8 mouse cellular contexts compared by ENCODE assay signal in genomic region chr2:74691022-74691951, GRCm38 (mm10). TPM values are rescaled to one million over a fixed set of nuclear protein-coding genes. Genes with fewer than 3 reads are reported as not detected.
A peak's percentile ranks its signal among the peaks of the same experiment; 100 is the strongest.
DNase-seq lines count a peak whose midpoint lies in the region; ATAC-seq lines count a peak whose summit lies in the region.

Gene Hoxd10, plus strand, starts transcription at chr2:74691924.

- H3K36me3 ChIP-seq in heart, embryonic 16.5 days (ENCODE audit: control insufficient read depth, insufficient read depth): no peaks in the 10 kb centered on the region
- peaks cover 34% of the 10 kb centered on the region for H3K36me3 ChIP-seq in limb, embryonic 10.5 days

- no peak within 1 kb of the TSS for H3K9ac ChIP-seq in heart, embryonic 16.5 days (ENCODE audit: low read length)

- peaks cover 90% of the 10 kb centered on the region for H3K27me3 ChIP-seq in heart, embryonic 16.5 days (ENCODE audit: control insufficient read depth, insufficient read depth, low read length)
- H3K27me3 ChIP-seq in limb, embryonic 10.5 days (ENCODE audit: low read depth, poor library complexity, severe bottlenecking): peaks cover 66% of the 10 kb centered on the region

- WGBS in heart, embryonic 16.5 days: 1% methylated on average over 56 of the region's 56 CpGs
- WGBS in limb, embryonic 10.5 days: 1% methylated on average over 56 of the region's 56 CpGs

- H3K4me1 ChIP-seq in heart, embryonic 16.5 days (ENCODE audit: control insufficient read depth, insufficient read depth, low read length): no peaks in the 10 kb centered on the region
- peaks cover 59% of the 10 kb centered on the region for H3K4me1 ChIP-seq in limb, embryonic 10.5 days

- DNase-seq in adrenal gland, adult 2 months: peak; percentile 84
- DNase-seq in adrenal gland, adult 18-20 months (ENCODE audit: low spot score in 2 of 2): no peak
- DNase-seq in embryo, embryonic 10.5 days (ENCODE audit: low spot score): peak; percentile 90
- DNase-seq in limb, embryonic 10.5 days (ENCODE audit: low spot score): peak; percentile 90
- peak; percentile 79 for DNase-seq in skeletal muscle tissue, adult 2 months (ENCODE audit: low read depth, low spot score)
- no peak for DNase-seq in cerebellum, adult 9-10 months
- no peak for DNase-seq in spleen, adult 12 weeks (ENCODE audit: low spot score)

- no peaks in the 10 kb centered on the region; the same call in 1 of the 2 replicates for H3K9me3 ChIP-seq in heart, embryonic 16.5 days (replicated peaks; ENCODE audit: control insufficient read depth, low read length)
- no peaks in the 10 kb centered on the region for H3K9me3 ChIP-seq in limb, embryonic 10.5 days (replicated peaks)

- H3K4me2 ChIP-seq in heart, embryonic 16.5 days (ENCODE audit: low read depth, low read length): peak within 1 kb of the TSS; percentile 38

- H3K4me3 ChIP-seq in heart, embryonic 16.5 days (ENCODE audit: low read length): peak within 1 kb of the TSS; percentile 28
- peak within 1 kb of the TSS; percentile 80 for H3K4me3 ChIP-seq in limb, embryonic 10.5 days

- H3K27ac ChIP-seq in heart, embryonic 16.5 days (ENCODE audit: low read length): no peak within 1 kb of the TSS
- peak within 1 kb of the TSS; percentile 99 for H3K27ac ChIP-seq in limb, embryonic 10.5 days

- ATAC-seq in heart, embryonic 16.5 days (replicated peaks; ENCODE audit: extremely low read depth, insufficient read depth, low FRiP score): peak; percentile 72

RNA-seq across cellular contexts. Expression of gene Hoxd10, which starts in this region (rescaled TPM):
- total RNA-seq in adrenal gland, adult 2 months (2021): not detected
- polyA plus RNA-seq in adrenal gland, adult 2 months (2012; rRNA removed): not detected in 2 replicates
- not detected for total RNA-seq in adrenal gland, adult 18-20 months (2021)
- polyA plus RNA-seq in heart, embryonic 16.5 days (2015; fragmentation: Nextera tagmentation; extraction: Ambion mirVana): not detected in 2 replicates
- polyA plus RNA-seq in limb, embryonic 10.5 days (2016; fragmentation: Nextera tagmentation; extraction: Ambion mirVana): 51.1 and 68.0 TPM in 2 replicates

Comparison
In these comparisons a context has a peak if more than half of its experiments do, and no peak if none do; other contexts are left out.
1. RNA of gene Hoxd10 (polyA plus RNA-seq): 51.1 to 68.0 TPM in limb, embryonic 10.5 days; not detected in heart, embryonic 16.5 days and not detected in adrenal gland, adult 2 months; every median in the first group is over 10 times any median in the second.
2. Peak in DNase-seq in adrenal gland, adult 2 months; RNA of the gene not detected or under 1 TPM.
3. Peak in ATAC-seq, H3K4me3 ChIP-seq and H3K4me2 ChIP-seq in heart, embryonic 16.5 days; RNA of the gene not detected or under 1 TPM.
4. DNase-seq: peak in embryo, embryonic 10.5 days (single experiment), limb, embryonic 10.5 days (single experiment) and skeletal muscle tissue, adult 2 months (single experiment); none in adrenal gland, adult 18-20 months (0 of 2), cerebellum, adult 9-10 months (single experiment) and spleen, adult 12 weeks (single experiment).